Comparison of ENCODE assay signal across 10 mouse cellular contexts in genomic region chr2:167774166-167774805, GRCm38 (mm10).
DNase-seq lines count a peak whose midpoint lies in the region; ATAC-seq and TF ChIP-seq lines count a peak whose summit lies in the region.
"Had no signal": no experiment of that assay in that cellular context is flagged by ENCODE, and none has a peak within 500 bp of the region (broad histone marks: within the 10 kb centered on the region; RNA-seq: fewer than 3 reads in every experiment).

No protein-coding gene starts in this region.

- H3K4me3 ChIP-seq in heart, adult 2 months, result no peak overlapping the region
- no peak overlapping the region for H3K4me3 ChIP-seq in midbrain, embryonic 10.5 days
- no peak overlapping the region for H3K4me3 ChIP-seq in midbrain, embryonic 14.5 days (replicated peaks; ENCODE audit: low read depth, low read length)
- no peak overlapping the region for H3K4me3 ChIP-seq in limb, embryonic 10.5 days
- H3K4me3 ChIP-seq in thymus, adult 2 months (ENCODE audit: control insufficient read depth, insufficient read depth, low read length), result no peak overlapping the region

- H3K79me2 ChIP-seq in heart, adult 2 months (replicated peaks; ENCODE audit: control insufficient read depth, insufficient read depth, low read length), result no peaks in the 10 kb centered on the region

- 89% methylated on average over 2 of the region's 2 CpGs for WGBS in heart, adult 2 months
- 84% methylated on average over 2 of the region's 2 CpGs for WGBS in midbrain, embryonic 10.5 days
- WGBS in midbrain, embryonic 14.5 days, result 93% methylated on average over 2 of the region's 2 CpGs
- 77% methylated on average over 2 of the region's 2 CpGs for WGBS in limb, embryonic 10.5 days
- WGBS in thymus, adult 2 months, result 95% methylated on average over 2 of the region's 2 CpGs

- H3K4me2 ChIP-seq in midbrain, embryonic 14.5 days (ENCODE audit: low read length), result no peak overlapping the region

- peak in 1 of 2 experiments; percentile 25 for DNase-seq in heart, adult 2 months
- no peak for DNase-seq in heart, postnatal 36 days
- no peak for DNase-seq in midbrain, embryonic 10.5 days (ENCODE audit: low spot score)
- DNase-seq in midbrain, embryonic 14.5 days, result no peak
- no peak for DNase-seq in limb, embryonic 10.5 days (ENCODE audit: low spot score)
- no peak for DNase-seq in ovary, adult 18-20 months (ENCODE audit: low spot score)
- DNase-seq in frontal cortex, postnatal 14 days (ENCODE audit: low spot score in 2 of 2), result no peak
- DNase-seq in thymus, adult 2 months, result no peak
- DNase-seq: cerebellum, postnatal 14 days; lung, postnatal 14 days had no signal

- no peak for ATAC-seq in midbrain, embryonic 14.5 days (ENCODE audit: low FRiP score, low TSS enrichment)

- no peak for TF ChIP-seq EP300 in heart, adult 2 months (IDR thresholded peaks at IDR 0.05; ENCODE audit: insufficient read depth, low read depth, low read length)

- no peaks in the 10 kb centered on the region for H3K9me3 ChIP-seq in midbrain, embryonic 10.5 days (replicated peaks)
- H3K9me3 ChIP-seq in midbrain, embryonic 14.5 days (ENCODE audit: control insufficient read depth, low read length), result no peaks in the 10 kb centered on the region
- H3K9me3 ChIP-seq in limb, embryonic 10.5 days (replicated peaks), result no peaks in the 10 kb centered on the region

- intact Hi-C loops in heart, adult 2 months (cut with DNase I), result no loop called here
- intact Hi-C loops in heart, postnatal 36 days (cut with DNase I), result no loop called here

- H3K4me1 ChIP-seq in heart, adult 2 months (ENCODE audit: control insufficient read depth, insufficient read depth, low read length), result peaks cover 13% of the 10 kb centered on the region
- H3K4me1 ChIP-seq in midbrain, embryonic 10.5 days, result peaks cover 52% of the 10 kb centered on the region
- H3K4me1 ChIP-seq in midbrain, embryonic 14.5 days (ENCODE audit: control insufficient read depth, insufficient read depth, low read length), result peaks cover 9% of the 10 kb centered on the region; the same call in 1 of the 2 replicates
- H3K4me1 ChIP-seq in limb, embryonic 10.5 days, result peaks cover 56% of the 10 kb centered on the region
- peaks cover 23% of the 10 kb centered on the region for H3K4me1 ChIP-seq in thymus, adult 2 months (replicated peaks; ENCODE audit: control insufficient read depth, insufficient read depth, low read length)

- no peaks in the 10 kb centered on the region for H3K27me3 ChIP-seq in heart, adult 2 months (ENCODE audit: control insufficient read depth, insufficient read depth, low read length)
- H3K27me3 ChIP-seq in midbrain, embryonic 10.5 days (ENCODE audit: low read depth, poor library complexity, severe bottlenecking), result peaks cover 37% of the 10 kb centered on the region
- H3K27me3 ChIP-seq in midbrain, embryonic 14.5 days (ENCODE audit: control insufficient read depth, insufficient read depth, low read length), result no peaks in the 10 kb centered on the region
- no peaks in the 10 kb centered on the region for H3K27me3 ChIP-seq in limb, embryonic 10.5 days (ENCODE audit: low read depth, poor library complexity, severe bottlenecking)
- no peaks in the 10 kb centered on the region for H3K27me3 ChIP-seq in thymus, adult 2 months (ENCODE audit: control insufficient read depth, insufficient read depth, low read length)

- no peaks in the 10 kb centered on the region for H3K36me3 ChIP-seq in heart, adult 2 months (ENCODE audit: control insufficient read depth, insufficient read depth, low read length)
- H3K36me3 ChIP-seq in midbrain, embryonic 10.5 days, result no peaks in the 10 kb centered on the region
- no peaks in the 10 kb centered on the region for H3K36me3 ChIP-seq in midbrain, embryonic 14.5 days (ENCODE audit: control insufficient read depth, insufficient read depth, low read length)
- no peaks in the 10 kb centered on the region for H3K36me3 ChIP-seq in limb, embryonic 10.5 days
- no peaks in the 10 kb centered on the region for H3K36me3 ChIP-seq in thymus, adult 2 months (ENCODE audit: control insufficient read depth, insufficient read depth, low read length)

- H3K27ac ChIP-seq in heart, adult 2 months, result peak overlapping the region; percentile 20; the same call in 1 of the 2 replicates
- H3K27ac ChIP-seq in midbrain, embryonic 10.5 days (replicated peaks), result peak overlapping the region; percentile 28; the same call in 1 of the 2 replicates
- no peak overlapping the region for H3K27ac ChIP-seq in midbrain, embryonic 14.5 days (replicated peaks; ENCODE audit: low read depth, low read length)
- peak overlapping the region; percentile 72 for H3K27ac ChIP-seq in limb, embryonic 10.5 days
- no peak overlapping the region for H3K27ac ChIP-seq in thymus, adult 2 months (ENCODE audit: control insufficient read depth, insufficient read depth, low read length)

- TF ChIP-seq CTCF in heart, adult 2 months (IDR thresholded peaks at IDR 0.05), result no peak
- no peak for TF ChIP-seq CTCF in thymus, adult 2 months (IDR thresholded peaks at IDR 0.05; ENCODE audit: borderline replicate concordance, control insufficient read depth, extremely low read depth, insufficient read depth, low read length, poor library complexity)

- H3K9ac ChIP-seq in heart, adult 2 months (ENCODE audit: low read depth, low read length), result no peak overlapping the region
- no peak overlapping the region for H3K9ac ChIP-seq in midbrain, embryonic 14.5 days (replicated peaks; ENCODE audit: low read length)

- TF ChIP-seq POLR2A in heart, adult 2 months (IDR thresholded peaks at IDR 0.05; ENCODE audit: insufficient read depth, low read depth, low read length), result no peak
- TF ChIP-seq POLR2A in thymus, adult 2 months (IDR thresholded peaks at IDR 0.05; ENCODE audit: control insufficient read depth, extremely low read depth, insufficient read depth, low read length, poor library complexity), result no peak

Comparison
In these comparisons a context has a peak if more than half of its experiments do, and no peak if none do; other contexts are left out.
1. H3K27ac ChIP-seq: peak in heart, adult 2 months (single experiment), midbrain, embryonic 10.5 days (single experiment) and limb, embryonic 10.5 days (single experiment); none in midbrain, embryonic 14.5 days (single experiment) and thymus, adult 2 months (single experiment).